Comparison of ENCODE assay signal across 8 mouse cellular contexts in genomic region chr2:79254588-79255191, GRCm38 (mm10). TPM values are rescaled to one million over a fixed set of nuclear protein-coding genes. Genes with fewer than 3 reads are reported as not detected.
DNase-seq lines count a peak whose midpoint lies in the region; ATAC-seq and TF ChIP-seq lines count a peak whose summit lies in the region.

No protein-coding gene starts in this region.

- TF ChIP-seq CTCF in forebrain, postnatal 0 days (IDR thresholded peaks at IDR 0.05; ENCODE audit: low read depth): no peak

- H3K4me1 ChIP-seq in kidney, embryonic 15.5 days: peaks cover 27% of the 10 kb centered on the region
- H3K4me1 ChIP-seq in forebrain, postnatal 0 days (ENCODE audit: insufficient read depth): no peaks in the 10 kb centered on the region
- peaks cover 9% of the 10 kb centered on the region for H3K4me1 ChIP-seq in limb, embryonic 12.5 days (replicated peaks)
- peaks cover 11% of the 10 kb centered on the region for H3K4me1 ChIP-seq in midbrain, embryonic 15.5 days

- peak overlapping the region; percentile 51 for H3K4me3 ChIP-seq in kidney, embryonic 15.5 days (replicated peaks)
- H3K4me3 ChIP-seq in forebrain, postnatal 0 days (ENCODE audit: low read depth, low read length): no peak overlapping the region
- peak overlapping the region; percentile 54 for H3K4me3 ChIP-seq in limb, embryonic 12.5 days (replicated peaks)
- H3K4me3 ChIP-seq in midbrain, embryonic 15.5 days: peak overlapping the region; percentile 41

- H3K4me2 ChIP-seq in kidney, embryonic 15.5 days: peak overlapping the region; percentile 80
- peak overlapping the region; percentile 62 for H3K4me2 ChIP-seq in forebrain, postnatal 0 days (ENCODE audit: low read depth)
- H3K4me2 ChIP-seq in limb, embryonic 12.5 days: peak overlapping the region; percentile 95
- H3K4me2 ChIP-seq in midbrain, embryonic 15.5 days: peak overlapping the region; percentile 87

- no peak overlapping the region for H3K9ac ChIP-seq in kidney, embryonic 15.5 days
- no peak overlapping the region for H3K9ac ChIP-seq in forebrain, postnatal 0 days
- H3K9ac ChIP-seq in limb, embryonic 12.5 days (replicated peaks): no peak overlapping the region
- H3K9ac ChIP-seq in midbrain, embryonic 15.5 days: no peak overlapping the region

- no peaks in the 10 kb centered on the region for H3K36me3 ChIP-seq in kidney, embryonic 15.5 days
- H3K36me3 ChIP-seq in forebrain, postnatal 0 days (ENCODE audit: insufficient read depth): no peaks in the 10 kb centered on the region
- no peaks in the 10 kb centered on the region for H3K36me3 ChIP-seq in limb, embryonic 12.5 days
- H3K36me3 ChIP-seq in midbrain, embryonic 15.5 days (replicated peaks): no peaks in the 10 kb centered on the region

- H3K27me3 ChIP-seq in kidney, embryonic 15.5 days: no peaks in the 10 kb centered on the region
- peaks cover 5% of the 10 kb centered on the region for H3K27me3 ChIP-seq in forebrain, postnatal 0 days (ENCODE audit: insufficient read depth, low read length)
- H3K27me3 ChIP-seq in limb, embryonic 12.5 days: peaks cover 24% of the 10 kb centered on the region
- H3K27me3 ChIP-seq in midbrain, embryonic 15.5 days (replicated peaks): no peaks in the 10 kb centered on the region

- H3K27ac ChIP-seq in kidney, embryonic 15.5 days: peak overlapping the region; percentile 68
- H3K27ac ChIP-seq in forebrain, postnatal 0 days (ENCODE audit: low read depth, low read length): no peak overlapping the region
- no peak overlapping the region for H3K27ac ChIP-seq in limb, embryonic 12.5 days
- no peak overlapping the region for H3K27ac ChIP-seq in midbrain, embryonic 15.5 days

- peak; percentile 50 for ATAC-seq in kidney, embryonic 15.5 days (replicated peaks; ENCODE audit: low FRiP score)
- ATAC-seq in forebrain, postnatal 0 days: no peak
- ATAC-seq in limb, embryonic 12.5 days (ENCODE audit: insufficient number of reproducible peaks, insufficient read depth, low FRiP score, low TSS enrichment, low read depth): 0 out of 2 replicates have a peak, but pooled peaks have one; percentile 43
- no peak for ATAC-seq in midbrain, embryonic 15.5 days (replicated peaks)
- ATAC-seq in cerebellum, adult (ENCODE audit: insufficient number of reproducible peaks, low FRiP score, low TSS enrichment): no peak

- WGBS in kidney, embryonic 15.5 days: 48% methylated on average over 3 of the region's 3 CpGs
- WGBS in forebrain, postnatal 0 days: 63% methylated on average over 3 of the region's 3 CpGs
- 76% methylated on average over 3 of the region's 3 CpGs for WGBS in limb, embryonic 12.5 days
- 61% methylated on average over 3 of the region's 3 CpGs for WGBS in midbrain, embryonic 15.5 days

- DNase-seq in kidney, postnatal 4 days: no peak
- no peak for DNase-seq in forebrain, postnatal 0 days
- DNase-seq in thymus, postnatal 10 days (ENCODE audit: low spot score in 2 of 2): peak; percentile 49 to 55
- no peak for DNase-seq in urinary bladder, adult 2 months (ENCODE audit: low spot score)

- H3K9me3 ChIP-seq in kidney, embryonic 15.5 days (replicated peaks): no peaks in the 10 kb centered on the region
- no peaks in the 10 kb centered on the region for H3K9me3 ChIP-seq in forebrain, postnatal 0 days (ENCODE audit: low read length)
- H3K9me3 ChIP-seq in limb, embryonic 12.5 days: no peaks in the 10 kb centered on the region
- H3K9me3 ChIP-seq in midbrain, embryonic 15.5 days: no peaks in the 10 kb centered on the region

RNA-seq across cellular contexts. Expression of gene Itga4, which starts 0.5 kb away (rescaled TPM):
- polyA plus RNA-seq in kidney, embryonic 15.5 days (2015; fragmentation: Nextera tagmentation; extraction: Ambion mirVana): 4.9 and 5.5 TPM in 2 replicates
- 3.3 and 4.1 TPM in 2 replicates for total RNA-seq in forebrain, postnatal 0 days (2014; rRNA removed)
- 0.92 and 1.5 TPM in 2 replicates for polyA plus RNA-seq in forebrain, postnatal 0 days (2015; fragmentation: Nextera tagmentation; extraction: Ambion mirVana)
- 8.7 and 8.8 TPM in 2 replicates for polyA plus RNA-seq in limb, embryonic 12.5 days (2016; fragmentation: Nextera tagmentation; extraction: Ambion mirVana)
- 2.6 and 2.8 TPM in 2 replicates for polyA plus RNA-seq in midbrain, embryonic 15.5 days (2015; fragmentation: Nextera tagmentation; extraction: Ambion mirVana)
- 4.6 and 5.5 TPM in 2 replicates for polyA plus RNA-seq in urinary bladder, adult 2 months (2012; rRNA removed)

Comparison
In these comparisons a context has a peak if more than half of its experiments do, and no peak if none do; other contexts are left out.
1. ATAC-seq: peak in kidney, embryonic 15.5 days (single experiment) and limb, embryonic 12.5 days (single experiment); none in forebrain, postnatal 0 days (single experiment), midbrain, embryonic 15.5 days (single experiment) and cerebellum, adult (single experiment).
2. DNase-seq: peak in thymus, postnatal 10 days (2 of 2); none in kidney, postnatal 4 days (0 of 2), forebrain, postnatal 0 days (single experiment) and urinary bladder, adult 2 months (single experiment).
3. Peak in every context shown above with its lines, with median percentiles within 50 percentile points of each other: H3K4me2 ChIP-seq.